Mouse (Mus musculus) left cerebral cortex, postnatal 25 days (tissue): ENCODE data around the gene Entpd2. TPM values are rescaled to one million over a fixed set of nuclear protein-coding genes. Genes with fewer than 3 reads are reported as not detected.
"Not testable (repeated sequence)": the region's sequence is repeated elsewhere in the genome, so short reads cannot be mapped to it uniquely, and the experiment has no call there.

Experiments
- DNase-seq, 2 experiments: peaks; one replicate each; pipeline ENCODE4 v3.0.0; 2022; ENCODE audit warnings: low spot score in 2 of 2, mixed read lengths in 1 of 2
- intact Hi-C: fragments of 180-260 bp; cut with DNase I; formaldehyde crosslinking; loops from one replicate; pipeline ENCODE4 v1.15.1; 2025
- total RNA-seq, 2 experiments: library from RNA; stranded (reverse); gene quantifications; 2 replicates each; pipeline ENCODE4 v1.2.3; 2021

Gene Entpd2
- total RNA-seq, 2 experiments from 2014 or later: 11.7 to 13.2 TPM

DNA sequence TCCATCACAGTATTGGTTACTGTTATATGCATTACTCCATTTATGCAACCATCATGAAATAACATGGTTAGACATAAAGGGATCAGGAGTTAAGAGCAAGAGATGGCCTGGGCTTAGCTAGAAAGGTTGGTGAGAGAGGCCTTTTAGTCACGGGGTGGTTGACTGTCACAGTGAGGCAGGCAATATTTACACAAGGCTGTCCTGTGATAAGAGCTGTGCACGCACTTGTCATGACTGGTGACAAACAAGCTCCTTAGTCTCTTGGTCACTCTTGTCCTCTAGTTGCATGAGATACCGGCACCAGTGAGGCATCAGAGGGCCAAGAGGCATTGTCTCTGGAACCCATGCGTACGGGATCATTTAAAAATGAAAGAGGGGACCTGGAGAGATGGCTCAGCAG, 11.2 kb upstream of the Entpd2 start:
- intact Hi-C loops: no loop called here
- no peak for DNase-seq

DNA sequence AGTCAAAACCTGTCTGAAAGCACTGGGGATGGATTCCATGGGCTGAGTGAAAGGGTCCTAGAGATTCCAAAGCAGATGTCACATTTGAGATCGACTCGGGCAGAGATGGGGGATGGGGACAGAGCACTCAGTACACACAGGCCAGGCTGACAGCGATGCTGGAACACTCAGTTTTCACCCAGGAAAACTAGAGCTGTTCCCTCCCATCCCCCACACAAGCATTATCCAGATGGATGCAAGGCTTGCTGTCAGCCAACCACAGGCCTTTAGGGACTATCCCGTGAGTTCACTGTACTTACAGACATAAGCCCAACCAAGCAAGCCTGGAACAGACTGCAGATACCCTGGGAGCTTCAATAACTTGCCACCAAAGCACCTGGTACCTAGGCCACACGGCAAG, 4.4 kb upstream of the Entpd2 start:
- intact Hi-C loops: no loop called here
- no peak for DNase-seq

DNA sequence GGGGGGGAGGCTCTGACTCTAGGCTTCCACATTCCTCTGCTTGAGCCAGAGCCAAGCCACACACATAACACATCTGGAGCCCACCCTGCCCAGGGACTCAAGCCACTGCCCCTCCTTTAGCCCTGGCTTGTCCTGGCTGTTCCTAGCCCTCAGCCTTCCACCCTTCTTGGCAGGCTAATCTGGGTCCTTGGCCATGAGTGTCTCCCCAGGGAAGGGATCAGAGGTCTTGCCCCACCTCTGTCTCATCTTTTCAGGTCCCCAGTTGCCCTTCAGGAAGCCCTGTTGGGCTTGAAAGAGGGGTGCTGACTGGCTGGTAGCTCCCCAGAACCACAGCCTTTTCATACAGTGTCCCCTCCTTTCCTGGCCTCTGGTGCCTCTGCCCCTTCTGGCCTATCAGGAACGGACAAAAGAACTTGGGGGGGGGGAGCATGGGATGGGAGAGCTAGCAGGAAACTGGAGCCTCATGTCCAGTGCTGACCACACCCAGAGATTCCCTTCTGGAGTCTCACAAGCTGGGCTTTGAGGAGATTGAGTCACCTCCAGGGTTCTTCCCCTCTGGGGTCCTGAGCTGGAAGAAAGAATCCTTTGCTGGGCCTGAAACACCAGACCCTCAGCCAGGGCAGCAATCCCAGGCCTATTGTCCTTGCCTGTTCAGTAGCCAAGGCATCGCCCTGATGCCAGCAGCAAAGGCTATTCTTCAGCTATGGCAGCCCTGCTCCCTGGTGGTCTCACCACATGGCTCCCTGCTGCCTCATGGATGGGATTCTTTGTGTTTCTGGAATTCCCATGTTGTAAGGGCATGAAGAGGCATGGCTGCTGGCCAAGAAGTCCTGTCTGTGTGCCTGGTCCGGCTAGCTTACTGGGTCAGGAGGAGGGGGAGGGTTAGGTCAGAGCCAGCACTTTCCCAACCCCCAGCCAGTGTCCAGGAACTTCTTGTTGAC, 1.1 kb upstream of the Entpd2 start:
- DNase-seq: peak in 1 of 2 experiments; percentile 37

DNA sequence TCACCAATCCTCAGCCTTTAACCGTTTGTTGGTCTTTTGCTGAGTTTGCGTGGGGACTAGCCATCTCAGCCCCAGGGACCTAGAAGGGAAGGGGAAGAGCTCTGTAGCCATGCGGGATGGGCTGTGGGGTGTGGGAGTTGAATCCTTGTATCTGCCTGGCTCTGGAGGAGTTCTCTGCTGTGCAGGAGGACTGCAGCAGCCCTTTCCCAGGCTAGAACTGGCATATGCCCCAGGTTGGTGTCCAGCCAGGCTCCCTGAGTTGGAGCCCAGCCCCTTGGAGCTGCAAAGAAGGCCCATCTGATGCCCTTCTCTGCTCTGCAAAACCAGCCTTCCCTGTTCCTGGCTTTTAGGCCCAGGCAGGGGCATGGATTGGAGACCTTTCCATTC, 916 bp downstream of the Entpd2 start:
- DNase-seq: peak in 1 of 2 experiments; percentile 33
- intact Hi-C loops: no loop called here

More for the DNA sequence above, 1.1 kb upstream of the Entpd2 start:
- intact Hi-C loops: no loop called here

DNA sequence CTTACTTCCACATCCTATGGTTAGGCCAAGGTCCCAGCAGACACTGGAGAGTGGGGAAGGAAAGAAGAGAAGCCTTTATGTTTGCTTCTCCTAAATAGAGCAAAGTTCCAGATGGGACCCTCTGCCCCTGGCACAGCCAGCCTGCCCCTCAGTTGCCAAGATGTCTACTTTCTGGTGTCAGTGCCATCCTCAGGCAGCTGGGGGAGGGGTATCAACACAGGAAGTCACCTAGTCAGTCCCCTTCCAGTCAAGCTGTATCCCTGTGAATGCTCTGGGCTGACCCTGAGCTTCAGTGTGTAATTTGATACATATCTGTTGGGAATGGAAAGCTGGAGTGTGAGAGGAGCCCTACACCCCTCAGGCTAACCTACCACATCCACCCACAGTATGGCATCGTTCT, 1.3 kb downstream of the Entpd2 start:
- intact Hi-C loops: no loop called here
- DNase-seq: no peak

DNA sequence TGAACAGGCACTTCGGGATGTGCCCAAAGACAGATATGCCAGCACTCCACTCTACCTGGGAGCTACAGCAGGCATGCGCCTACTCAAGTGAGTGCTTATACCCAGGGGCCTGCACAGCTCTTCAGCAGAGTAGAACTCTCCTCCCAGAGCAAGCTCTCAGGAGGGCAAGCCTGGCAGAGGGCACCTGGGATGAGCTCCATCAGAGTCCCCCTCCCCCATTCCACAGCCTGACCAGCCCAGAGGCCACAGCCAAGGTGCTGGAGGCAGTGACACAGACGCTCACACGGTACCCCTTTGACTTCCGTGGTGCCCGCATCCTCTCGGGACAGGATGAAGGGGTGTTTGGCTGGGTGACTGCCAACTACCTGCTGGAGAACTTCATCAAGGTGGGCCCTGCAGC, 2.4 kb downstream of the Entpd2 start:
- DNase-seq: no peak
- intact Hi-C loops: no loop called here

DNA sequence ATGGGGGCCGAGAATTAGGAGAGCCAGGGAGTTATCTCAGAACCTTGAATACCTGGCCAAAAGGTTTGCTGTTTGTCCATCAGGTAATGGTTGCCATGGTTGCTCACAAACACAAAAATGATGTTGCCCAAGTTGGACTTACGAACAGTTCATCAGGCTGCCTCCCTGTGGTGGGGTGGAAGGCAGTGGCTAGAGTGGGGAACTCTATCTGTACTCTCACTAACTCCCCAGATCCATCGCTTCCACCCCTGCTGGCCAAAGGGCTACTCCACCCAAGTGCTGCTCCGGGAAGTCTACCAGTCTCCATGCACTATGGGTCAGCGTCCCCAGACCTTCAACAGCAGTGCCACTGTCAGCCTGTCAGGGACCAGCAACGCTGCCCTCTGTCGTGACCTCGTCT, 3.4 kb downstream of the Entpd2 start, which contains the start of gene Npdc1:
Gene Npdc1, plus strand, starts transcription at position 301 of the 400 bp plus-strand sequence.
- intact Hi-C loops: no loop called here
- DNase-seq: no peak

DNA sequence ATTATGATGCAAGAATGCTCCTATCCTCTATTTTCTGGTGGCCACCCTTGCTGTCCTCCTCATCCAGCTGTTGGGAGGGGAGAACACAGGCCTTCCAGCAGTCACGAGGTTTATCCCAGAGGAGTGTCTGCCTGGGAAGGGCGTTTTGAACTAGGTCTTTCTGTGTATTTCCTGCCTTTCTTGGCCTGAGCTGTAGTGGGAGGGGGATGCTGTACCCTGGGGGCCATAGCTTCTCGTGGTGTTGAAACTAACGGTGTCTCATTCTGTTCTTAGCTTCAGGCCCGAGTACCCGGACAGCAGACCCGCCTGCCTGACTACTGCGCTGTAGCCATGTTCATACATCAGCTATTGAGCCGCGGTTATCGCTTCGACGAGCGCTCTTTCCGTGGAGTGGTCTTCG, 4.6 kb downstream of the Entpd2 start:
- intact Hi-C loops: loop anchor here (2.0 to 5.0 kb wide), 2 partner anchors 23 to 33 kb away; partner anchors contain the start of gene Uap1l1

DNA sequence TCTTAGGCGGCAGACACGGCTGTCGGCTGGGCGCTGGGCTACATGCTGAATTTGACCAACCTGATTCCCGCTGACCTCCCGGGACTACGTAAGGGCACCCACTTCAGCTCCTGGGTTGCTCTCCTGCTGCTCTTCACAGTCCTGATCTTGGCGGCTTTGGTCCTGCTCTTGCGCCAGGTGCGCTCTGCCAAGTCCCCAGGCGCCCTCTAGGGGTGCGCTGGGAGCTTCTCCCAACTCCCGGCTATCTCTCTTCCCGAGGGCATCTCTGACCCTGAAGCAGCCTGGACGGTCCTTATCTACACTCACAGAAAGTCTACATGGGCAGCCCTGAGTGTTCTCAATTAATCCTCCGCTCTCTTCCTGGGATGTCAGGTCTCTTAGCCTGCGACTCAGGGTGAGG, 5.1 kb downstream of the Entpd2 start:
- peak; percentile 61 to 71 for DNase-seq
- intact Hi-C loops: loop anchor here (2.0 to 5.0 kb wide), 2 partner anchors 24 to 33 kb away; partner anchors contain the start of gene Uap1l1

More for the DNA sequence above, 4.6 kb downstream of the Entpd2 start:
- no peak for DNase-seq

DNA sequence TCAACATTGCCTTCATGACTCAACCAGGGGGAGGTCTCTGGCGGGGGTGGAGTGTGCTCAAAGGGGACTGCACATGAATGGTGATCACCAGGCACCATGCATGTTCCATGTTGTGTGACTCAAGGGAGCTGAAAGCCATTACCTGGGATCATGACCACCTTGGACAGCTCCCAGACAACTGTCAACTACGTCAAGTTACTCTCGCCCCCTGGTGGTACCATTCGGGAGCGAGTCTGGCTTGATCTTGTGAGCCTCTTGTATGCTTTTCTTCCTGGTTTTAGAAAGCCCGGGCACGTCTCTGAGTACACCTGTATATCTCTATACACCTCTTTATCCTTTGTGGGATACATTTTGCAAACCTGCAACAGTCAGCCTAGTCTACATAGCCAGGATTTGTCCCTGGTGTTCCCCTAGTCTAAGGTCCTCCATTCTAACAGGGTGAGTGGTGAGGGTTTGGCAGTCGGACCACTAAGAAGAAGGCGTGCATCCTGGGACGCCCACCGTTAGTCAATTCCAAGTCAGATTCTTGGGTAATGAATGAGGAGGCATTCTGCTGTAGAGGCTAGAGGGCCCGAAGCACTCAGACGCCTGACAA, 6.8 kb downstream of the Entpd2 start:
- intact Hi-C loops: loop anchor here (5.0 kb wide), 1 partner anchor 35 kb away; the partner anchor contains the start of gene Uap1l1
- DNase-seq: peak; percentile 70 to 73

DNA sequence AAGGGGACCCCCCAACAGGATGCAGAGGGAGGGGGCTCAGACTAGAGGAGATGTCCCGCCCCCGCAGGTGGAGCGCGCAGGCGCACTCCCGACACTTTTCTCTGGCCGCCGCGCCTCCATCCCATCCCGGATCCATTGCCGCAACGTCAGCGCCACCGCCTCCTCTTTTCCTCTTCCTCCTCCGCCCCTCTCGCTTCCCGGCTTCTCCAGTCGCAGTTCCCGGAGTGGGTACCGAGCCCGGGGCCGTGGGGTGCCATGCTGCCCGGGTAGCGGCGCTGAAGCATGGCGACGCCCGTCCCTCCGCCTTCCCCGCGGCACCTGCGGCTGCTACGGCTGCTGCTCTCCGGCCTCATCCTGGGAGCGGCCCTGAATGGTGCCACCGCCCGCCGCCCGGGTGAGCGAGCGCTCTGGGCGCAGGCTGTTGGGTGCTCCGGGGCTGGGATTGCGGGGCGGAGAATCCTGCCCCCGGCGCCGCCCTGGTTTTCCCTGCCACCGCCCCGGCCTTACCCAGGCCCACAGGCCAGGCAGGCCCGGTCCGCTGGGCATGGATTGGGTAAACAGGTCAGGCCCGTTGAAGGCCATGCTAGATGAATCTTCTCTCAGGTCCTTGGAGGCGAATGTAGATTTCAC, 7.4 kb downstream of the Entpd2 start:
- intact Hi-C loops: loop anchor here (1.0 to 5.0 kb wide), 2 partner anchors 25 to 36 kb away; partner anchors contain the start of genes Abca2 and Uap1l1

DNA sequence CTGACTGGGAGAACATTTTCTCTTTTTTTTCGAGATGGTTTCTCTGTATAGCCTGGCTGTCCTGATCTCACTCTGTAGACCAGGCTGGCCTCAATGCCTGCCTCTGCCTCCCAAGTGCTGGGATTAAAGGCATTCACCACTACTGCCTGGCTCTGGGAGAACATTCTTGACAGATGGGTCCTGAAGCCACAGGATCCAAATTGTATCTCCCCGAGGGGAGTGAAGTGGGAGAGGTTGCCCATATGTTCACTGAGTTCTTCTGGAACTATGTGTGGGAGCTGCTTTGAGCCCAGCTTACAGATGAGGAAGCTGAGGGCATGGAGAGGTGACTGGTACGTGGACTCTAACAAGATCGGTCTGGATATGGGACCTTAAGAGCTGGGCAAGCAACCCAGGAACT, 8.3 kb downstream of the Entpd2 start:
- intact Hi-C loops: loop anchor here (1.0 to 5.0 kb wide), 2 partner anchors 24 to 37 kb away; partner anchors contain the start of genes Abca2 and Uap1l1
- peak in 1 of 2 experiments; percentile 52 for DNase-seq

More for the DNA sequence above, 7.4 kb downstream of the Entpd2 start:
- DNase-seq: peak; percentile 89 to 96

DNA sequence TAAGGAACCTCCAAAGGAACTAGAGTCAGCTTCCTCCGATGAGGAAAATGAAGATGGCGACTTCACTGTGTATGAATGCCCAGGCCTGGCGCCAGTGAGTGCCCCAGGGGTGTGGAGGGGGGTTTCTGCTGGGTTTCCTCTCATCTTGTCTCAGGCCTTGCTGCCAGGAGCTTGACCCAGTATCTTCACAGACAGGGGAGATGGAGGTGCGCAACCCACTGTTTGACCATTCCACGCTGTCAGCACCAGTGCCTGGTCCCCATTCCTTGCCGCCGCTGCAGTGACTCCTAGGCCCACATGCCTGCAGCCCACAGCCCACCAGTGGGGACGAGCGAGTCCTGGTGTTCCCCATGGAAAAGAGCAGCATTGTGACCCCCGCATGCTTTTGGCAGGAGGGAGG, 13.2 kb downstream of the Entpd2 start:
- DNase-seq: no peak
- intact Hi-C loops: no loop called here

DNA sequence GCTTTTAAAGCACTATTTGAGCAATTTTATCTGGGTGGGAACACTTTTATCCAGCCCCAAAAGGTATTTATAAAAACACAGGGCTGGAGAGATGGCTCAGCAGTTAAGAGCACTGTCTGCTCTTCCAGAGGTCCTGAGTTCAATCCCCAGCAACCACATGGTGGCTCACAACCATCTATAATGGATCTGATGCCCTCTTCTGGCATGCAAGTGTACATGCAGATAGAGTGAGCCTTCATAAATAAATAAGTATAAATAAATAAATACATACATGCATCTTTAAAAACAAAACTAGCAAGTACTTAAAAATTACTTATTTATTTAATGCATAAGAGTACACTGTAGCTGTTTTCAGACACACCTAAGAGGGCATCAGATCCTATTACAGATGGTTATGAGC, 17.8 kb downstream of the Entpd2 start:
- DNase-seq, intact Hi-C loops: not testable (repeated sequence)

DNA sequence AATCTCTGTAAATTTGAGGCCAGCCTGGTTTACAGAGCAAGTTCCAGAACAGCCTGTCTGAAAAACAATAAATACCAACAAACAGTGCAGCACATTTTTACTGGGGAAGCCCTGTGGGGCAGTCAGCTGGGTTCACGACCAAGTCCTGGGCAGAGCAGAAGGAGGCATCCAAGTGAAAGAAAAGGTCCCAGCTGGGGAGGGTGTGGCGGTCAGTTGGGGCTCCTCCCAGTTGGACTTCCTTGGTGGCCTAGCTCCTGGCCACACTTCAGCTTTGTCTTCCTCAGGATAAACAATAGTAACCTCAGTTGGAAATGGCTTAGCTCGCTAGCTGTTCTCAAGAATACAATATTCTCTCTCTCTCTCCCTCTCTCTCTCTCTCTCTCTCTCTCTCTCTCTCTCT, 21.8 kb downstream of the Entpd2 start:
- DNase-seq: no peak
- intact Hi-C loops: no loop called here

DNA sequence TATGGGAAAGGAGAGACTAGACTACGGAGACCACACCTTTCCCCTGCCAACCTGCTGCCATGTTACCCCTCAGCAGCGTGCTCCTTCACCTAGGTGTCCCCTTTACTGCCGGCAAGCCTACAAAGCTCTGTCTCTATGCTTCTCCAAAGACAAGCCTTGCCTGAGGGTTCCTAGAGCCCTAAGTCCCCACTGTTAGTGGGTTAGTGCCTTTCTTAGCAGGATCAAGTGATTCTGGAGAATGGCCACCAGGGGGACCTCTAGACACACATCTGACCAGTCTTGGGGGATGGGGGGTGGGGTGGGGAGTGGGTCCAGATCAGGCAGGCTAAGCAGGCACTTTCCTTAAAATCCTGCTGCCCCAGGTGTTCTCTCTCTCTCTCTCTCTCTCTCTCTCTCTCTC, 26.2 kb downstream of the Entpd2 start:
- intact Hi-C loops: loop anchor here (10.0 kb wide), 1 partner anchor 63 kb away; no protein-coding TSS in a partner anchor
- DNase-seq: peak; percentile 28 to 57

DNA sequence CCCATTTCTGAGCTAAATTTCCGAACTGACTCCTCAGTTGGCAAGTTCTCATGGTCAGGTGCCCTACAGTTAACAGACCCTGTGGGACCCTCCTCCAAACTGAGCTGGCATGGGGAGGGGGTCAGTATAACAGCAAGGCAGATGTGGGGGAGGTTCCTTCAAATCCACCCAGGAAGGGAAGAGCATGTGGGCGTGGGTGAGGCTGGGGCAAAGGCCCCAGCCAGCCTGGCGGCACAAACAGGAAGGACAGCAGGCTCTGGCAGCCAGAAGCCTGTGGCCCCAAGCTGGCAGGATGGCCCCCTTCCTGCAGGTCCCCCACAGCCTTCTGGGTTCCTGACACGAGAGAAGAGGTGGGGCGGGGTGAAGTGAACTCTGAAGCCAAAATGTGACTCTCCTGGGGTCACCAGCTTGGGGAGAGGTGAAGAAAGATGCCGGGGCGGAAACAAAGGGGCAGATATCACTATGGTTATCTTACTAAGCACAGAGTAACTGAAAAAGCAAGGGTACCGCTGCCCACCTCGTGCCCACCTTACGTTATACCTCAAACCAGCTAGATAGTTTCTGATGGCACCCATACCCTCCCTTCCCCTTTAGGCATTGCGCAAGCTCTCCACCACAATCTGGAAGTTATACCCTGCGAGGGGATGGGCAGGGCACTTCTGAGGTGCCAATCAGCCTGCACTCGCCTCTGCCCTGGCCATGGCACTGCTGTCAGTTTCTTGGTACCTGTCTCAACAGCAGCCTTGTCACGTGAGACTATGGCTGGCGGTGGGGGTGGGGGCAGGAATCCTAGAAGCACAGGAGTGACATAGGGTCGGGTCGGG, 27.1 kb downstream of the Entpd2 start, which contains the start of gene Fut7:
Gene Fut7, plus strand, starts transcription at position 681 of the 824 bp plus-strand sequence.
- intact Hi-C loops: loop anchor here (10.0 kb wide), 1 partner anchor 62 kb away; no protein-coding TSS in a partner anchor
- DNase-seq: no peak

DNA sequence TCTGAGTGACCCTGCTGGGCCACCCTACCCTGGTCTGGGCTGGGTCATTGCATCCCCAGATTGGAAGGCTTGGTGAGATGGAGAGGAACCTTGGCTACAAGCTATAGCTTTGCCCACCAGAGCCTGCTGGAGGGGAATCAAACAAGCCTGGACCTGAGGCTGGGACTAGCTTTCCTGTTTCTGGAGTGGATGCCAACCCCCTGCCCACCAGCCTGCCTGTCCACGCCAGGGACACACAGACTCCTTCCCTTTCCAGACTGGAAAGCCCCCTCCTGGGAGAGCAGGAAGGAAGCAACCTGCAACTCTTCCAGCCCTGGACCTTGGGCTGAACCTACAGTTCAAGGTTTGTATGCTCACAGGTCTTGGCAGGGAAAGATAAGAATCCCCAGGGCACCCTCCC, 28.0 kb downstream of the Entpd2 start:
- DNase-seq: no peak
- intact Hi-C loops: loop anchor here (10.0 kb wide), 1 partner anchor 61 kb away; no protein-coding TSS in a partner anchor

DNA sequence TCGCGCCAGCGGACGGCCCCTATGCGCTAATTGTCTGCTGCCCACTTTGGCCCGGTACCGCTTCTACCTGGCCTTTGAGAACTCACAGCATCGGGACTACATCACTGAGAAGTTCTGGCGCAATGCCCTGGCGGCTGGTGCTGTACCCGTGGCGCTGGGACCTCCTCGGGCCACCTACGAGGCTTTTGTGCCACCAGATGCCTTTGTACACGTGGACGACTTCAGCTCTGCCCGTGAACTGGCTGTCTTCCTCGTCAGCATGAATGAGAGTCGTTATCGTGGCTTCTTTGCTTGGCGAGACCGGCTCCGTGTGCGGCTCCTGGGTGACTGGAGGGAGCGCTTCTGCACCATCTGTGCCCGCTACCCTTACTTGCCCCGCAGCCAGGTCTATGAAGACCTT, 29.8 kb downstream of the Entpd2 start:
- intact Hi-C loops: loop anchor here (10.0 kb wide), 1 partner anchor 59 kb away; no protein-coding TSS in a partner anchor
- no peak for DNase-seq
